Mouse (Mus musculus) limb, embryonic 14.5 days (tissue): ENCODE measurements around the gene Kifc1. TPM values are rescaled to one million over a fixed set of nuclear protein-coding genes. Genes with fewer than 3 reads are reported as not detected.
"Not testable (repeated sequence)": the region's sequence is repeated elsewhere in the genome, so short reads cannot be mapped to it uniquely, and the experiment has no call there.

Source experiments
- ATAC-seq: fragments of 200-750 bp; cut with Nextera tagmentation; 2 replicates; pipeline ENCODE4 v1.8.0; 2017; ENCODE audit warnings: low read depth, moderate number of reproducible peaks, moderate TSS enrichment; ENCODE audit not compliant: low FRiP score
- DNase-seq: peaks from one replicate; pipeline ENCODE4 v3.0.0-alpha.2; 2015; ENCODE audit warnings: low spot score
- H3K27ac ChIP-seq: fragments of 300-500 bp; sonication (generic); replicated peaks from 2 replicates; pipeline ENCODE4 v1.5.1; 2014; ENCODE audit warnings: low read depth, mild to moderate bottlenecking, low read length, moderate library complexity, mixed read lengths
- H3K27me3 ChIP-seq: fragments of 300-500 bp; sonication (generic); 2 replicates; pipeline ENCODE4 v1.6.1; 2014; ENCODE audit warnings: low read length, mixed read lengths; ENCODE audit not compliant: control insufficient read depth, insufficient read depth
- H3K36me3 ChIP-seq: fragments of 300-500 bp; sonication (generic); 2 replicates; pipeline ENCODE4 v1.6.1; 2014; ENCODE audit warnings: mild to moderate bottlenecking, low read length, moderate library complexity, mixed read lengths; ENCODE audit not compliant: control insufficient read depth, insufficient read depth
- H3K4me1 ChIP-seq: fragments of 300-500 bp; sonication (generic); 2 replicates; pipeline ENCODE4 v1.6.1; 2014; ENCODE audit warnings: antibody characterized with exemption, low read length, mixed read lengths; ENCODE audit not compliant: control insufficient read depth, insufficient read depth
- H3K4me2 ChIP-seq: fragments of 300-500 bp; sonication (generic); replicated peaks from 2 replicates; pipeline ENCODE4 v1.6.1; 2014; ENCODE audit warnings: low read depth, mild to moderate bottlenecking, low read length, moderate library complexity; ENCODE audit not compliant: severe bottlenecking
- H3K4me3 ChIP-seq: fragments of 300-500 bp; sonication (generic); replicated peaks from 2 replicates; pipeline ENCODE4 v1.5.1; 2014; ENCODE audit warnings: low read length
- H3K9ac ChIP-seq: fragments of 300-500 bp; sonication (generic); 2 replicates; pipeline ENCODE4 v1.6.1; 2014; ENCODE audit warnings: mild to moderate bottlenecking, low read depth, low read length, moderate library complexity; ENCODE audit not compliant: severe bottlenecking
- H3K9me3 ChIP-seq: fragments of 300-500 bp; sonication (generic); 2 replicates; pipeline ENCODE4 v1.6.1; 2016; ENCODE audit warnings: low read length; ENCODE audit not compliant: control insufficient read depth
- POLR2A ChIP-seq: fragments of 200-500 bp; IDR thresholded peaks from 2 replicates; pipeline ENCODE4 v1.8.0; 2012; ENCODE audit warnings: inconsistent platforms, mild to moderate bottlenecking, moderate library complexity, borderline replicate concordance; ENCODE audit not compliant: insufficient read depth, insufficient read length; ENCODE audit errors: extremely low read depth
- WGBS: fragments of 180-500 bp; shearing (Covaris S2); extraction: QIAGEN DNeasy Blood & Tissue Kit; methylation state at CpG from one replicate; pipeline ENCODE4 v1.1.7; 2014; 5-methylcytosine and 5-hydroxymethylcytosine counted together
- polyA plus RNA-seq, 2 experiments: library from polyadenylated mRNA; depleted of rRNA in 1 of 2; stranded (reverse) in 1 of 2; unstranded in 1 of 2; fragments of >200 nt; fragmentation: Nextera tagmentation in 1 of 2; extraction: Ambion mirVana in 1 of 2; gene quantifications; 2 replicates each; pipeline versions ENCODE4 v1.2.1 to v1.2.3; 2012 to 2014

The Kifc1 gene
- polyA plus RNA-seq, 2 experiments: 6.2 to 60.6 TPM

GRCm38 (mm10) chr17:33910346-33911051 lies 20.0 kb upstream of the Kifc1 start:
- TF ChIP-seq POLR2A: no peak
- no peak for DNase-seq
- peak overlapping the region; percentile 76; the same call in 1 of the 2 replicates for H3K27ac ChIP-seq
- 43% methylated on average over 11 of the region's 11 CpGs for WGBS
- H3K36me3 ChIP-seq: peaks cover 43% of the 10 kb centered on the region
- no peaks in the 10 kb centered on the region for H3K9me3 ChIP-seq
- H3K4me2 ChIP-seq: peak overlapping the region; percentile 96
- H3K4me1 ChIP-seq: peaks cover 15% of the 10 kb centered on the region
- ATAC-seq: no peak
- no peaks in the 10 kb centered on the region for H3K27me3 ChIP-seq
- peak overlapping the region; percentile 88 for H3K4me3 ChIP-seq
- peak overlapping the region; percentile 79 for H3K9ac ChIP-seq

GRCm38 (mm10) chr17:33909869-33910250 lies 19.4 kb upstream of the Kifc1 start:
- 2% methylated on average over 14 of the region's 14 CpGs for WGBS
- ATAC-seq: no peak; the same call in 1 of the 2 replicates

GRCm38 (mm10) chr17:33909077-33909868 lies 18.8 kb upstream of the Kifc1 start, which contains the start of gene Daxx:
Gene Daxx, plus strand, starts transcription at chr17:33909414.
- TF ChIP-seq POLR2A: peak; percentile 65; the same call in 1 of the 2 replicates
- ATAC-seq (peak; percentile 96), DNase-seq (peak; percentile 98)
- Histone ChIP-seq H3K27me3 (no peaks in the 10 kb centered on the region), H3K9ac (peak within 1 kb of the TSS; percentile 79), H3K9me3 (no peaks in the 10 kb centered on the region), H3K27ac (peak within 1 kb of the TSS; percentile 76), H3K4me1 (peaks cover 8% of the 10 kb centered on the region), H3K4me2 (peak within 1 kb of the TSS; percentile 96), H3K4me3 (peak within 1 kb of the TSS; percentile 88), H3K36me3 (peaks cover 33% of the 10 kb centered on the region)
- 1% methylated on average over 67 of the region's 68 CpGs for WGBS

More at GRCm38 (mm10) chr17:33909869-33910250, 19.4 kb upstream of the Kifc1 start:
- Histone ChIP-seq H3K27me3 (no peaks in the 10 kb centered on the region), H3K36me3 (peaks cover 39% of the 10 kb centered on the region), H3K9me3 (no peaks in the 10 kb centered on the region), H3K9ac (peak overlapping the region; percentile 79), H3K27ac (peak overlapping the region; percentile 76), H3K4me1 (peaks cover 9% of the 10 kb centered on the region), H3K4me3 (peak overlapping the region; percentile 88), H3K4me2 (peak overlapping the region; percentile 96)
- no peak for DNase-seq
- no peak for TF ChIP-seq POLR2A

GRCm38 (mm10) chr17:33908331-33909076 lies 18.0 kb upstream of the Kifc1 start:
- no peak for TF ChIP-seq POLR2A
- DNase-seq: no peak
- under 1% methylated on average over 41 of the region's 44 CpGs for WGBS

GRCm38 (mm10) chr17:33904835-33905234 lies 14.4 kb upstream of the Kifc1 start, which contains the start of gene Platr17:
Gene Platr17, plus strand, starts transcription at chr17:33905135.
- not testable (repeated sequence) for H3K27ac ChIP-seq, H3K4me1 ChIP-seq, H3K9me3 ChIP-seq, H3K36me3 ChIP-seq, H3K4me3 ChIP-seq, H3K4me2 ChIP-seq, H3K27me3 ChIP-seq, DNase-seq, ATAC-seq, H3K9ac ChIP-seq
- 36% methylated on average over 3 of the region's 4 CpGs for WGBS

More at GRCm38 (mm10) chr17:33908331-33909076, 18.0 kb upstream of the Kifc1 start:
- peak; percentile 41 for ATAC-seq
- H3K4me2 ChIP-seq: peak overlapping the region; percentile 96
- peaks cover 25% of the 10 kb centered on the region for H3K36me3 ChIP-seq
- peaks cover 8% of the 10 kb centered on the region for H3K4me1 ChIP-seq
- no peaks in the 10 kb centered on the region for H3K27me3 ChIP-seq
- peak overlapping the region; percentile 72 for H3K27ac ChIP-seq
- H3K9ac ChIP-seq: peak overlapping the region; percentile 79
- H3K4me3 ChIP-seq: peak overlapping the region; percentile 88
- H3K9me3 ChIP-seq: no peaks in the 10 kb centered on the region

GRCm38 (mm10) chr17:33903911-33904651 lies 13.6 kb upstream of the Kifc1 start:
- ATAC-seq, H3K4me1 ChIP-seq, H3K27me3 ChIP-seq, H3K27ac ChIP-seq, DNase-seq, H3K36me3 ChIP-seq, H3K9me3 ChIP-seq, H3K4me3 ChIP-seq, H3K4me2 ChIP-seq, H3K9ac ChIP-seq: not testable (repeated sequence)
- WGBS: 68% methylated on average over 6 of the region's 6 CpGs
